Mouse (Mus musculus) kidney, postnatal 10 days (tissue): Measurements from ENCODE around the gene Haghl.
"Not testable (repeated sequence)": the region's sequence is repeated elsewhere in the genome, so short reads cannot be mapped to it uniquely, and the experiment has no call there.

Source experiments
- DNase-seq: peaks from one replicate; pipeline ENCODE4 v3.0.0; 2021; ENCODE audit warnings: mixed read lengths

The Haghl gene

DNA sequence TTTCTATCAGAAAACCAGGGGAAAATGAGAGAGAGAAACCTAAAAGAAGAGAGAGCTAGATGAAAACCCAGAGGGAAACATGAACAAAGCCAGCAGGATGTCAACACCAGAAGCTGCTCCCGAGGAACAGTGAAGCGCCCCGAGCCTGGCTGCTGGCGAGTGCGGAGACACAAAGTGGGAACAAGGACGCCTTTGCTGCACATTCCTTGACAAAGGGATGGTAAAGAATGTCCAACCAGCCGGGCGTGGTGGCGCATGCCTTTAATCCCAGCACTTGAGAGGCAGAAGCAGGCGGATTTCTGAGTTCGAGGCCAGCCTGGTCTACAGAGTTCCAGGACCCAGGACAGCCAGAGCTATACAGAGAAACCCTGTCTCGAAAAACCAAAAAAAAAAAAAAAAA lies 44.0 kb downstream of the Haghl start:
- DNase-seq = not testable (repeated sequence)

DNA sequence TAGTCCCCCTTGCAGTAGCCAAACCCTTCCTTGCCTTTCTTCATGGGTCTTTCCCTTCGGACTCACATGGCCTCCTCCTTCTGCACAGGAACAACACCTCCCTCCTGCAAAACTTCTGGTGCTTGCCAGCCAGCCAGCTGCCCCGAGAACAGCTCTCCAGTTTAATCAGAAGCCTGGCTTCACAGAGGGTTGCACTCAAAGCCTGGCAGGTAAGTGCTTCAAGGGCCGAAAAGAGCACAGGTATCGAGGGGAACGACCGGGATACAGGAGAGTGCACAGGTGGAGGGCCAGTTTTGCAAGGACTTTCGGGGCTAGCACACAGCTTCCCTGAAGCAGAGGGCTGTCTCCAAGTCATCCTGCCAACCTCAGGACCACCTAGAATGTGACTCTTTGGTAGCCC lies 46.6 kb downstream of the Haghl start:
- no peak for DNase-seq

DNA sequence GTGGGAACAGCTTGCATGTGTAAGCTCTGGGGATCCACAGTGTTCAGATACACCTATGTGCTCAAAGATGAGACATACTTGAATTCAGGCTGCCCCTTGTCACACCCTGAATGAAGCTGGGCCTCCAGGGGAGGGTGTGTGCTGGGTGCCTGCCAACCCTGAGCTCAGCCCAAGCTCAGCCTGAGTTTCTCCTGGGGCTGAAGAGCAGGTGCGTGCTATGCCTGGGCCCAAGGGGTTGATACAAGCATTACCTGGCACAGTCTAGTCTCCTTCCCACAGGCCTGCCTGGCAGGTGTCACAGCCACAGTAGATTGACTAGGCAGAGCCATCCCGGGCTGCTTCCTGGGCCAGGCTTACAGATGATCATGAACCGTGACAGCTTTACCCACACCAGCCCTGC lies 49.7 kb downstream of the Haghl start, which contains the start of gene Mslnl:
Gene Mslnl (plus strand): TSS at position 298 of the 400 bp plus-strand sequence.
- no peak for DNase-seq

DNA sequence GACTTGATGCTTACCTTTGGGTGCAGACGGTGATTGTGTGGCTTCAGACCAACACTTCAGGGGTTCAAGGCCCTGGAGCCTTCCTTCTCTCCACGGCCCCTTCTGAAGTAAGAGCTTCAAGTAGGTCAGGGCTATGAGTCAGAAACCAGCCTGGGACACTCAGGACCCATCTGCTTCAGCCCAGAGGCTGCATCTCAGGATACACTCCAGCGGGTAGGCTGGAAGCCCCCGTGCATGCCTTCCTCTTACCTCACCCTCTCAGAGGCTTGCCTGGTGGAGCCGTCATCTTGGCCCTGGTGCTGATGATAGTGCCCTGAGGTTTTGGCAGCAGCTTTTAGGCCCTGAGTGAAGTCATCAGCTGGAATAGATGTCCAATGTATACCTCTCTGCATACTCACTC lies 50.2 kb downstream of the Haghl start:
- no peak for DNase-seq

DNA sequence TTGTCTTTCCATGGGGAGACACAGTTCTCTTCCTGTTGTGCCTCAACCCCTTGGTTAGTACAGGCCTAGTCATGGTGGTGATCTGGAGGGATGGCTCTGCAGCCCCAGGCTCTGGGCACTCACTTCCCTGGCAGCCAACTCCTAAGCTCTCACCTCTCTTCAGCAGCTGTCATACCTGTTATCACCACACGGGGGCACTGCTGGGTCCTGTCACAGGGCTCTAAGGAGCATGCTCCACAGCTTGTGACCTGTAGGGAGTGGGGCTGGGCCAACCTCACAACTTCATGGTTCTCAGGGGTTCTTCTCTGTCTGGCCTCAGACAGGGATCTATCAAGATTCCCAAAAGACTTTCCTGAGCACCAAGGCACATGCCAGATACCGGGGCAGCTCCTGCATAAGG lies 53.4 kb downstream of the Haghl start:
- peak; percentile 92 for DNase-seq
